Mouse (Mus musculus): Measurements from ENCODE around the gene Slc28a1.
A peak's percentile ranks its signal among the peaks of the same experiment; 100 is the strongest.

Slc28a1 gene

GRCm38 (mm10) chr7:81114555-81114954 is at the start of gene Slc28a1:
Gene Slc28a1 (plus strand): TSS chr7:81114799.
- DNase-seq, result no peak

- DNase-seq, result no peak
Measured at GRCm38 (mm10) chr7:81066714-81067113, 47.9 kb upstream of the Slc28a1 start.

GRCm38 (mm10) chr7:81072463-81072862 is 42.1 kb upstream of the Slc28a1 start:
- no peak for DNase-seq

GRCm38 (mm10) chr7:81073273-81073672 is 41.3 kb upstream of the Slc28a1 start:
- DNase-seq, result peak; percentile 34

GRCm38 (mm10) chr7:81074546-81074945 is 40.1 kb upstream of the Slc28a1 start:
- DNase-seq, result peak; percentile 65

GRCm38 (mm10) chr7:81075299-81075698 is 39.3 kb upstream of the Slc28a1 start:
- peak; percentile 86 for DNase-seq

- no peak for DNase-seq
Measured at GRCm38 (mm10) chr7:81075732-81076131, 38.9 kb upstream of the Slc28a1 start.

GRCm38 (mm10) chr7:81077009-81077408 is 37.6 kb upstream of the Slc28a1 start:
- DNase-seq, result no peak

- no peak for DNase-seq
Measured at GRCm38 (mm10) chr7:81078740-81079139, 35.9 kb upstream of the Slc28a1 start.

- no peak for DNase-seq
Measured at GRCm38 (mm10) chr7:81093420-81093965, 21.1 kb upstream of the Slc28a1 start.

GRCm38 (mm10) chr7:81094104-81094757 is 20.4 kb upstream of the Slc28a1 start:
- no peak for DNase-seq

- DNase-seq, result no peak
Measured at GRCm38 (mm10) chr7:81100341-81100740, 14.3 kb upstream of the Slc28a1 start.

GRCm38 (mm10) chr7:81102854-81103253 is 11.7 kb upstream of the Slc28a1 start:
- no peak for DNase-seq

GRCm38 (mm10) chr7:81105525-81105924 is 9.1 kb upstream of the Slc28a1 start:
- DNase-seq, result no peak

GRCm38 (mm10) chr7:81108226-81108625 is 6.4 kb upstream of the Slc28a1 start:
- no peak for DNase-seq

GRCm38 (mm10) chr7:81109717-81110651 is 4.6 kb upstream of the Slc28a1 start:
- no peak for DNase-seq

- DNase-seq, result no peak
Measured at GRCm38 (mm10) chr7:81110791-81111190, 3.8 kb upstream of the Slc28a1 start.

GRCm38 (mm10) chr7:81111729-81112128 is 2.9 kb upstream of the Slc28a1 start:
- DNase-seq, result no peak

- DNase-seq, result no peak
Measured at GRCm38 (mm10) chr7:81112686-81113360, 1.8 kb upstream of the Slc28a1 start.

GRCm38 (mm10) chr7:81121099-81121498 is 6.5 kb downstream of the Slc28a1 start:
- no peak for DNase-seq

GRCm38 (mm10) chr7:81122808-81123207 is 8.2 kb downstream of the Slc28a1 start:
- DNase-seq, result no peak

- DNase-seq, result no peak
Measured at GRCm38 (mm10) chr7:81123553-81123952, 9.0 kb downstream of the Slc28a1 start.

- DNase-seq, result no peak
Measured at GRCm38 (mm10) chr7:81124773-81125172, 10.2 kb downstream of the Slc28a1 start.

Data from thymus, postnatal 14 days (tissue).